Mouse (Mus musculus) embryonic facial prominence, embryonic 10.5 days (tissue): ENCODE data around the gene Rasl10a. TPM values are rescaled to one million over a fixed set of nuclear protein-coding genes. Genes with fewer than 3 reads are reported as not detected.

Source experiments
- DNase-seq: peaks from one replicate; pipeline ENCODE4 v3.0.0-alpha.2; 2017; ENCODE audit warnings: low spot score
- H3K27ac ChIP-seq: fragments of 300-500 bp; sonication (generic); replicated peaks from 2 replicates; pipeline ENCODE4 v1.5.1; 2016; ENCODE audit warnings: mild to moderate bottlenecking
- H3K27me3 ChIP-seq: fragments of 300-500 bp; sonication (generic); replicated peaks from 2 replicates; pipeline ENCODE4 v1.6.1; 2016; ENCODE audit warnings: low read depth, mild to moderate bottlenecking; ENCODE audit not compliant: poor library complexity, severe bottlenecking
- H3K36me3 ChIP-seq: fragments of 300-500 bp; sonication (generic); replicated peaks from 2 replicates; pipeline ENCODE4 v1.6.1; 2016; ENCODE audit warnings: mild to moderate bottlenecking, moderate library complexity
- H3K4me1 ChIP-seq: fragments of 300-500 bp; sonication (generic); 2 replicates; pipeline ENCODE4 v1.6.1; 2016
- H3K4me3 ChIP-seq: fragments of 300-500 bp; sonication (generic); 2 replicates; pipeline ENCODE4 v1.5.1; 2016; ENCODE audit warnings: mild to moderate bottlenecking, moderate library complexity
- H3K9me3 ChIP-seq: fragments of 300-500 bp; sonication (generic); 2 replicates; pipeline ENCODE4 v1.6.1; 2016; ENCODE audit warnings: mild to moderate bottlenecking
- WGBS: fragments of 180-500 bp; shearing (Covaris S2); methylation state at CpG from one replicate; pipeline ENCODE4 v1.1.7; 2016; 5-methylcytosine and 5-hydroxymethylcytosine counted together
- polyA plus RNA-seq: library from polyadenylated mRNA; unstranded; fragments of >200 nt; fragmentation: Nextera tagmentation; extraction: Ambion mirVana; gene quantifications from 2 replicates; pipeline ENCODE4 v1.2.1, GENCODE M21; 2016

The Rasl10a gene
- polyA plus RNA-seq, 1 experiment from 2014 or later: 0.56 TPM

GRCm38 (mm10) chr11:5035421-5035820 is 22.5 kb upstream of the Rasl10a start:
- no peak for DNase-seq
- Histone ChIP-seq H3K36me3 (peaks cover 100% of the 10 kb centered on the region), H3K27ac (no peak overlapping the region), H3K9me3 (no peaks in the 10 kb centered on the region), H3K4me1 (no peaks in the 10 kb centered on the region), H3K27me3 (no peaks in the 10 kb centered on the region), H3K4me3 (no peak overlapping the region)
- 90% methylated on average over 4 of the region's 4 CpGs for WGBS

GRCm38 (mm10) chr11:5037146-5037854 is 20.6 kb upstream of the Rasl10a start:
- DNase-seq: no peak
- 89% methylated on average over 8 of the region's 8 CpGs for WGBS
- peaks cover 100% of the 10 kb centered on the region for H3K36me3 ChIP-seq

GRCm38 (mm10) chr11:5040585-5040984 is 17.3 kb upstream of the Rasl10a start:
- Histone ChIP-seq H3K27ac (no peak overlapping the region), H3K27me3 (no peaks in the 10 kb centered on the region), H3K9me3 (no peaks in the 10 kb centered on the region), H3K4me1 (peaks cover 5% of the 10 kb centered on the region; the same call in 1 of the 2 replicates), H3K4me3 (no peak overlapping the region), H3K36me3 (peaks cover 76% of the 10 kb centered on the region)
- WGBS: 86% methylated on average over 5 of the region's 5 CpGs
- DNase-seq: no peak

More at GRCm38 (mm10) chr11:5037146-5037854, 20.6 kb upstream of the Rasl10a start:
- H3K27ac ChIP-seq: no peak overlapping the region
- no peak overlapping the region for H3K4me3 ChIP-seq
- no peaks in the 10 kb centered on the region for H3K27me3 ChIP-seq
- no peaks in the 10 kb centered on the region for H3K9me3 ChIP-seq
- H3K4me1 ChIP-seq: peaks cover 5% of the 10 kb centered on the region; the same call in 1 of the 2 replicates

GRCm38 (mm10) chr11:5041144-5041780 is 16.7 kb upstream of the Rasl10a start:
- Histone ChIP-seq H3K27ac (no peak overlapping the region), H3K4me3 (no peak overlapping the region), H3K27me3 (no peaks in the 10 kb centered on the region), H3K36me3 (peaks cover 69% of the 10 kb centered on the region), H3K9me3 (no peaks in the 10 kb centered on the region), H3K4me1 (peaks cover 5% of the 10 kb centered on the region; the same call in 1 of the 2 replicates)
- DNase-seq: no peak
- 84% methylated on average over 18 of the region's 18 CpGs for WGBS

- H3K4me3 ChIP-seq: no peak overlapping the region
- peaks cover 8% of the 10 kb centered on the region for H3K4me1 ChIP-seq
- no peak for DNase-seq
- no peak overlapping the region for H3K27ac ChIP-seq
- no peaks in the 10 kb centered on the region for H3K27me3 ChIP-seq
- no peaks in the 10 kb centered on the region for H3K9me3 ChIP-seq
- H3K36me3 ChIP-seq: peaks cover 54% of the 10 kb centered on the region
- WGBS: 89% methylated on average over 8 of the region's 8 CpGs
These were observed 15.1 kb upstream of the Rasl10a start for GRCm38 (mm10) chr11:5042645-5043381.

- no peaks in the 10 kb centered on the region for H3K9me3 ChIP-seq
- peak; percentile 32 for DNase-seq
- H3K4me3 ChIP-seq: no peak overlapping the region
- H3K27ac ChIP-seq: no peak overlapping the region
- peaks cover 3% of the 10 kb centered on the region; the same call in 1 of the 2 replicates for H3K4me1 ChIP-seq
- H3K36me3 ChIP-seq: peaks cover 18% of the 10 kb centered on the region
- WGBS: 43% methylated on average over 12 of the region's 12 CpGs
- H3K27me3 ChIP-seq: no peaks in the 10 kb centered on the region; the same call in 1 of the 2 replicates
These were observed 11.5 kb upstream of the Rasl10a start for GRCm38 (mm10) chr11:5046321-5046926.

GRCm38 (mm10) chr11:5051629-5052028 is 6.3 kb upstream of the Rasl10a start:
- no peak for DNase-seq
- H3K36me3 ChIP-seq: no peaks in the 10 kb centered on the region
- H3K27me3 ChIP-seq: peaks cover 26% of the 10 kb centered on the region
- no peak overlapping the region for H3K4me3 ChIP-seq
- H3K4me1 ChIP-seq: peaks cover 20% of the 10 kb centered on the region
- no peak overlapping the region for H3K27ac ChIP-seq
- H3K9me3 ChIP-seq: no peaks in the 10 kb centered on the region
- WGBS: 65% methylated on average over 10 of the region's 10 CpGs

GRCm38 (mm10) chr11:5052200-5052854 is 5.6 kb upstream of the Rasl10a start:
- Histone ChIP-seq H3K27me3 (peaks cover 33% of the 10 kb centered on the region), H3K27ac (no peak overlapping the region), H3K36me3 (no peaks in the 10 kb centered on the region), H3K9me3 (no peaks in the 10 kb centered on the region), H3K4me3 (no peak overlapping the region), H3K4me1 (peaks cover 27% of the 10 kb centered on the region)
- DNase-seq: no peak
- 76% methylated on average over 10 of the region's 10 CpGs for WGBS

- Histone ChIP-seq H3K27ac (no peak overlapping the region), H3K4me3 (no peak overlapping the region), H3K27me3 (peaks cover 52% of the 10 kb centered on the region), H3K36me3 (no peaks in the 10 kb centered on the region), H3K9me3 (no peaks in the 10 kb centered on the region), H3K4me1 (peaks cover 45% of the 10 kb centered on the region)
- WGBS: 90% methylated on average over 14 of the region's 14 CpGs
- DNase-seq: no peak
These were observed 3.8 kb upstream of the Rasl10a start for GRCm38 (mm10) chr11:5054151-5054550.

- no peaks in the 10 kb centered on the region for H3K9me3 ChIP-seq
- no peak overlapping the region for H3K27ac ChIP-seq
- no peak for DNase-seq
- no peak overlapping the region for H3K4me3 ChIP-seq
- H3K4me1 ChIP-seq: peaks cover 52% of the 10 kb centered on the region
- H3K36me3 ChIP-seq: no peaks in the 10 kb centered on the region
- WGBS: 65% methylated on average over 6 of the region's 6 CpGs
- H3K27me3 ChIP-seq: peaks cover 59% of the 10 kb centered on the region
These were observed 3.1 kb upstream of the Rasl10a start for GRCm38 (mm10) chr11:5054874-5055273.

- H3K9me3 ChIP-seq: no peaks in the 10 kb centered on the region
- H3K36me3 ChIP-seq: peaks cover 5% of the 10 kb centered on the region; the same call in 1 of the 2 replicates
- H3K27ac ChIP-seq: no peak overlapping the region
- peaks cover 72% of the 10 kb centered on the region for H3K27me3 ChIP-seq
- peaks cover 59% of the 10 kb centered on the region for H3K4me1 ChIP-seq
- peak; percentile 43 for DNase-seq
- WGBS: 25% methylated on average over 23 of the region's 23 CpGs
- peak overlapping the region; percentile 17; the same call in 1 of the 2 replicates for H3K4me3 ChIP-seq
These were observed 1.7 kb upstream of the Rasl10a start for GRCm38 (mm10) chr11:5055945-5056938.
